Mouse (Mus musculus) megakaryocyte, embryonic 14.5 days (primary cell): ENCODE results near the gene Dnajc25. TPM values are rescaled to one million over a fixed set of nuclear protein-coding genes. Genes with fewer than 3 reads are reported as not detected.
A peak's percentile ranks its signal among the peaks of the same experiment; 100 is the strongest.

Experiments used
- H3K27me3 ChIP-seq: replicated peaks from 2 replicates; pipeline ENCODE3; 2012; ENCODE audit warnings: inconsistent platforms
- H3K36me3 ChIP-seq: replicated peaks from 2 replicates; pipeline ENCODE3; 2012; ENCODE audit warnings: low read length, inconsistent platforms, mixed read lengths
- H3K4me1 ChIP-seq: 2 replicates; pipeline ENCODE4 v1.6.1; 2012; ENCODE audit warnings: inconsistent platforms
- H3K4me3 ChIP-seq: replicated peaks from 2 replicates; pipeline ENCODE3; 2012; ENCODE audit warnings: moderate library complexity, mild to moderate bottlenecking, inconsistent platforms
- H3K9me3 ChIP-seq: 2 replicates; pipeline ENCODE4 v1.6.1; 2012; ENCODE audit warnings: inconsistent platforms
- FLI1 ChIP-seq: IDR thresholded peaks from 2 replicates; pipeline ENCODE4 v1.6.1; 2012; ENCODE audit warnings: low read length, inconsistent platforms, mixed read lengths
- GATA1 ChIP-seq: IDR thresholded peaks from 3 replicates; pipeline ENCODE4 v1.6.1; 2012; ENCODE audit warnings: mixed read lengths, low read length, inconsistent platforms, borderline replicate concordance
- polyA plus RNA-seq: library from polyadenylated mRNA; stranded (reverse); fragments of >175 nt; gene quantifications from 2 replicates; pipeline ENCODE4 v1.2.3, GENCODE M21; 2012; ENCODE audit warnings: low replicate concordance; ENCODE audit not compliant: insufficient read depth

Dnajc25 gene
- polyA plus RNA-seq, 1 experiment = 1.7 TPM

DNA sequence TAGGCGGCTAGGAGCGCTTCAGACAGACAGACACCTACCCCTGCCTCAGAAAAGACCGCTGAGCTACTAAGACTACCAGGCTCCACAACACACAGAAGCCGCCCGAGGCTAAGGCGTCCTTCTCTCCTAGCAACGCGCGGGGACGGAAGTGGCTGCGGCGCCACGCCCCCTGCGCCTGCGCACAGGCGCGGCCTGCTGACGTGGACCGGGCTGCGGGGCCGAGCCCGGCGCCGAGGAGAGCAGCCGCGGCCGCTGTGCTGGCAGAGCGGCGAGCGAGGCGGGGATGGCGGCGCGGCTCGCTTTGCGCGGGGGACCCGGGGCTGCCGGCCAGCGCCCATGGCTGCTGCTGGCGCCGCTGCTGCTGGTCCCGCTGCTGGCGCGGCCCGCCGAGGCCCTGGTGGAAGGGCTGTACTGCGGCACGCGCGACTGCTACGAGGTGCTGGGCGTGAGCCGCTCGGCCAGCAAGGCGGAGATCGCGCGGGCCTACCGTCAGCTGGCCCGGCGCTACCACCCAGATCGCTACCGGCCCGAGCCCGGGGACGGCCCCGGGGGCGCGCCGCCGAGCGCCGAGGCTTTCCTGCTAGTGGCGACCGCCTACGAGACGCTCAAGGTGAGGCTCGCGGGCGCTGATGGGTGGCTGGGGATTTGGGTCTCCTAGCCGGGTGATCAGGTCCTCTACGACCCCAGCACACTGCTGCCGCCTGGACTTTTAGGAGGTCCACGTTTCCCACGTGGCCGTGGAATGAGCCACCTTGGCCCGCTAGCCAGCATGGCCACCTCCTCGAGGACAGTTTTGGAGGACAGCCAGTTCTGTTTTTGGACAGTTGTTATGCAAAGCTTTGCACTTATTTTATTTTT lies 8.3 kb downstream of the Dnajc25 start, which contains the start of gene Gm20503:
Gene Gm20503 (plus strand): TSS at position 263 of the 858 bp plus-strand sequence.
- peaks cover 3% of the 10 kb centered on the region for H3K27me3 ChIP-seq
- peak within 1 kb of the TSS; percentile 93 for H3K4me3 ChIP-seq
- H3K4me1 ChIP-seq = peaks cover 50% of the 10 kb centered on the region
- H3K9me3 ChIP-seq = no peaks in the 10 kb centered on the region
- no peak for TF ChIP-seq FLI1
- no peak for TF ChIP-seq GATA1
- no peaks in the 10 kb centered on the region for H3K36me3 ChIP-seq

DNA sequence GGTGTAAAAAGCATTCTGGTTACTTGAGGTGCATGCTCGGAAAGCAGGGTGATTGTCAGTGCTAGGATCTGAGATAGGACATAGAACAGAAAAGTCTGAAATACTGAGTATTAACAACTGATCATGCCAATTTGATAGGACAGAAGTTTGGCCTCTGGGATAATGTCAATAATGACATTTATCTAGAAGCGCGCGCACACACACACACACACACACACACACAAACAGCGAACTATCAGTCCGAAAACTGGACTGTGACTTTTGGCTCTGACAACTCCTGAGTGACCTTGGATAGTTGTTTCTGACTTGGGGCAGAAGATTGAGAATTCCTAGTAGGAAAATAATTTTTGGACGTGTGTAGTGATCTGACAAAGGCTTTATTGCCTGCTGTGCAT lies 8.9 kb downstream of the Dnajc25 start:
- H3K4me1 ChIP-seq = peaks cover 54% of the 10 kb centered on the region
- H3K27me3 ChIP-seq = no peaks in the 10 kb centered on the region
- TF ChIP-seq GATA1 (no peak), FLI1 (no peak)
- H3K9me3 ChIP-seq = no peaks in the 10 kb centered on the region
- peak overlapping the region; percentile 93 for H3K4me3 ChIP-seq
- H3K36me3 ChIP-seq = no peaks in the 10 kb centered on the region

DNA sequence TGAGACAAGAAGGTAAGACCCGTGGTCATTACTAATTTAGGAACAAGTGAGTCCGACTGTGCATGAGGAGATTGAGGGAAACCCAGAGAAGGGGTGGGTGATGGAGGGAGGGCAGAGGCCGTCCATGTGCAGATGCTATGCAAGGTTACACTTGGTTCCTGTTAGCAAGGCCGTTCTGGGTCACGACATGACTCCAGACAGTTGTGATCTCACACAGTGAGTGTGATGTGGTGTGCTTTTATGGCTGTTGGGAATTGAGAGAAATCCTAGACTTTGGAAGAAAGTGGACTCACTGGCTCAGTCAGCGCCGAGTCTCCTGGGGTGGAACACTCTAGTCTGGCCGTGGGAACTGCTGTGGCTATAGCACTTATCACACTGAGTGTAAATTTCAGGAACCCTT lies 11.3 kb downstream of the Dnajc25 start:
- Histone ChIP-seq H3K27me3 (no peaks in the 10 kb centered on the region), H3K4me1 (peaks cover 63% of the 10 kb centered on the region), H3K9me3 (no peaks in the 10 kb centered on the region), H3K36me3 (no peaks in the 10 kb centered on the region), H3K4me3 (peak overlapping the region; percentile 50)
- TF ChIP-seq GATA1 = no peak
- TF ChIP-seq FLI1 = no peak

DNA sequence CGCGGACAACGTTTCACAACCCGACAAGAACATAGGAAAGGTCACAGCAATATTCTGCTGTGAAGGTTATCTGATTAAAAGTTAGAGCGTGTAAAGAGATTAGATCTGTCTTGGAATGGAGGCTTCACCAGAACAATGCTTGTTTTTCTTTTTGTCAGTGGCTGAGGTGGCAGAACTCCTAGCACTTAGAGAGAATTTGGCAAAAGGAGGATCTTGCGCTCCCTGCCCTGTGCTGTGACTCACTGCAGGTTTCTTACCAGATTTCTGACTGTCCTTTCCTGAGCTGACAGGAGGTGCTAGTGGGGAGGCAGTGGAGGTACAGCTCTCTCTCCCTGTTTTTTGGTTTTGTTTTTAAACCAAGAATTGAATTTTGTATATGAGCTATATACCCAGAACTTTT lies 12.2 kb downstream of the Dnajc25 start:
- H3K27me3 ChIP-seq = no peaks in the 10 kb centered on the region
- H3K9me3 ChIP-seq = no peaks in the 10 kb centered on the region
- H3K4me1 ChIP-seq = peaks cover 67% of the 10 kb centered on the region
- no peaks in the 10 kb centered on the region for H3K36me3 ChIP-seq
- no peak for TF ChIP-seq FLI1
- no peak for TF ChIP-seq GATA1
- H3K4me3 ChIP-seq = no peak overlapping the region

DNA sequence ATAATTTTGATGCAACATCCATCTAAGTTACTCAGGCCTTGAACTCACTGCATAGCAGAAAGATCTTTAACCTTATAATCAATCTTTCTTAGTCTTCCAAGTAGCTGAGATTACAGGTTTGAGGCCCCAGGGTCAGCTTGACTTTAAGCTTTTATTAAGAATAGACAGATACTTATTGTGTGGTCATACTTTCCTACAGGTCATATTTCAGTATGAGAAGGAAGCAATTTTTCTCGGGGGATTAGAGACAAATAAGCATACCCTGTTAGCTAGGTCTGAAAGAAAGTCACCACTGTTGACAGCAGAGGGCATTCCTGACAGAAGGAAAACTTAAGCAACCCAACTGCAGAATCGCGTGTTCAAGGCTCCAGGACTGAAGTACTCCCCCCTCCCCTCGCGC lies 13.1 kb downstream of the Dnajc25 start:
- H3K4me3 ChIP-seq = no peak overlapping the region
- TF ChIP-seq GATA1 (no peak), FLI1 (no peak)
- peaks cover 61% of the 10 kb centered on the region for H3K4me1 ChIP-seq
- H3K27me3 ChIP-seq = no peaks in the 10 kb centered on the region
- H3K9me3 ChIP-seq = no peaks in the 10 kb centered on the region
- no peaks in the 10 kb centered on the region for H3K36me3 ChIP-seq

DNA sequence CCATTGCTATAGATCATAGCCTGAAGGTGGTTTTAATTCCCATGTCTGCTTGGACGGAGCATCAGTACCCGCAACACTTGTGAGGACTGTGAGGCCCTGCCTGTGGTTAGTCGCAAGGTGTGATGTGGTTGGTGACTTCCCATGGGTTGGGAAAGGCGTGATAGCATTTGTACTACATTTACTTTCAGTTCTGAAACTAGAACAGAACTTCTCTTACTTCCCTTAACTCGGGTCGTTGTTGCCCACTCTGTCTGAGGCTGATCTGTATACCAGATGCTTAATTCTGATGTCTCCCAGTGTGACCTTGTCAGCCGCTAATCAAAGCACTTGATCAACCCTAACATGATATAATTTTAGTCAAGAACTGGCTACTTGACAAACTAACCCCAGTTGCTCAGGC lies 14.3 kb downstream of the Dnajc25 start:
- Histone ChIP-seq H3K4me1 (peaks cover 56% of the 10 kb centered on the region), H3K4me3 (peak overlapping the region; percentile 85), H3K36me3 (peaks cover 9% of the 10 kb centered on the region), H3K9me3 (no peaks in the 10 kb centered on the region), H3K27me3 (no peaks in the 10 kb centered on the region)
- TF ChIP-seq GATA1 (no peak), FLI1 (no peak)

DNA sequence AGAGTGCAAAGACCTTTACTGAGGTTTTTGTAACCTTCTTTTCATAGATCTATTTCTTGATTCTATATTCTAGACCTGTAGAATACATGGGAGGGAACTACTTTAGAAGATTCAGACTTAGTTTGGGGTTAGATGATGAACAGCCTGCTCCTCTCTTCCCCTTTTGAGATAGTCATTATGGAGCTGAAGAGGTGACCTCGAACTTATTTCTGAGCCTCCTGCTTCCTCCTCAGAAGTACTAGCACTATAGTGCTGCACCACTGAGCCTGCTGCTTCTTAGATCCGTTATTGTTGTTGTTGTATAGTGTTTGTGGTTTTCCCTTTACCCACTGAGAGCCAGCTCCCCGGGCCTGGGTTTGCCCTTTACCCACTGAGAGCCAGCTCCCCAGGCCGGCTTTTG lies 14.8 kb downstream of the Dnajc25 start:
- Histone ChIP-seq H3K9me3 (no peaks in the 10 kb centered on the region), H3K4me1 (peaks cover 52% of the 10 kb centered on the region), H3K4me3 (no peak overlapping the region), H3K36me3 (peaks cover 11% of the 10 kb centered on the region), H3K27me3 (no peaks in the 10 kb centered on the region)
- TF ChIP-seq FLI1 (no peak), GATA1 (no peak)

DNA sequence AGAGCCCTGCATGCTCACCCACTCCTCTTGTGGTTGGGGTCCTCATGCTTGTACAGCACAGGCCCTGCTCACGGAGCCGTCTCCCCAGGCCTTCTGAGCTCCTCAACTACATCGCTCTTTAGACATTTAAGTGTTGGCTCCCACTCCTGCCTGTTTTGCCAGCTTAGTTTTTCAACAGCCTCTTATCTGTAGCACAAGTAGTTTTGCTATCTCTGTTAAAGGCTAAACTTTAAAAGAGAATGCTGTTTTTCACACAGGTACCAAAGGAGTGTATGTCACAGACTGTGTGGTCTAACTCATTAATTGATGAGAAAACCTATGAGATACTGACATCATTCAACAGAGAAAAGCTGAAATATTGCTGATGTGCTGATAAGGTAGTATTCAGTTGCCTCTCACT lies 16.6 kb downstream of the Dnajc25 start:
- H3K27me3 ChIP-seq = no peaks in the 10 kb centered on the region
- no peaks in the 10 kb centered on the region for H3K9me3 ChIP-seq
- TF ChIP-seq GATA1 (no peak), FLI1 (no peak)
- peaks cover 43% of the 10 kb centered on the region for H3K4me1 ChIP-seq
- peaks cover 16% of the 10 kb centered on the region for H3K36me3 ChIP-seq
- no peak overlapping the region for H3K4me3 ChIP-seq

DNA sequence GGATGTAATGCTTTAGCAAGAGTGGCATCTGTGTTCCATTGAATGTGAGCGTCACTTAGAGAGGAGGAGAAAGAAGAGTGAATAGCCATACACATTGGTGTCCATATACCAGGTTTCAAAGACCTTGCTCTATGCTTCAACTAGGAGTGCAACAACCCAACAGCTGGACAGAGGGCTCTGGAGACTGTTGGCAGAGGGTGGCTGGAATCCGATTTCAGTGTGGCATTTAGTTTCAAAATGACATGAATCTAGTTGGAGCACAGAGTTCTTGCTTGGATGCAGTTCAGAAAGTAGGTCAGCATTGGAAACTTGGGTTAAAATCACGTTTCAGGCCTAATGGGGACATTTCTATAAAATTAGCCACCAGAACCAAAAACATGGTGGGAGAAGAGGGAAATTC lies 20.3 kb downstream of the Dnajc25 start:
- Histone ChIP-seq H3K27me3 (no peaks in the 10 kb centered on the region), H3K36me3 (peaks cover 44% of the 10 kb centered on the region), H3K4me1 (peaks cover 24% of the 10 kb centered on the region), H3K4me3 (no peak overlapping the region), H3K9me3 (no peaks in the 10 kb centered on the region)
- no peak for TF ChIP-seq GATA1
- TF ChIP-seq FLI1 = no peak

DNA sequence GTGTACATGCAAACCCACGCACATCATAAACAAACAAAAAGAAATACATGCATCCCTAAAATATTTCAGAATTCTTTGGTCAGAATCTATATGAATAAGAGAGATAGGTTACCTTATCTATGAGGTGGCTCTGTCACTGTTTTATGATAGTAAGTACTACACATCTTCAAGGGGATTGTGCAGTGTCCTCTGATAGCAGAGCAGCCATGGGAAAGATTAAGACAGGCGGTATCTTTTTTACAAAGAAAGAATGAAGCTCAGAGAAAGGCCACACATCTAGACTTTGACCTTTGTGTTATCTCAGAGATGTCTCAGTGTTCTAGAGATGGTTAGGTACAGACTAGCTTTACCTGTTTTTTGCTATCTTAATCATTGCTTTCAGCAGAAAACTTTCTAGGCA lies 22.1 kb downstream of the Dnajc25 start:
- Histone ChIP-seq H3K36me3 (peaks cover 56% of the 10 kb centered on the region), H3K27me3 (no peaks in the 10 kb centered on the region), H3K4me3 (no peak overlapping the region), H3K9me3 (no peaks in the 10 kb centered on the region), H3K4me1 (peaks cover 14% of the 10 kb centered on the region)
- no peak for TF ChIP-seq GATA1
- no peak for TF ChIP-seq FLI1
